Mouse (Mus musculus): ENCODE results near the gene Hand2.

Gene Hand2

GRCm38 (mm10) chr8:57324671-57325070 is 3.9 kb downstream of the Hand2 start:
- no peak for DNase-seq (ENCODE audit: low spot score in 2 of 2)

GRCm38 (mm10) chr8:57325111-57325891 is 4.5 kb downstream of the Hand2 start:
- DNase-seq (ENCODE audit: low spot score in 2 of 2), result no peak

- no peak for DNase-seq (ENCODE audit: low spot score in 2 of 2)
Observed at GRCm38 (mm10) chr8:57326091-57327065, 5.6 kb downstream of the Hand2 start.

GRCm38 (mm10) chr8:57327281-57328160 is 6.7 kb downstream of the Hand2 start:
- DNase-seq (ENCODE audit: low spot score in 2 of 2), result no peak

GRCm38 (mm10) chr8:57328161-57328920 is 7.6 kb downstream of the Hand2 start:
- no peak for DNase-seq (ENCODE audit: low spot score in 2 of 2)

- no peak for DNase-seq (ENCODE audit: low spot score in 2 of 2)
Observed at GRCm38 (mm10) chr8:57328931-57329341, 8.2 kb downstream of the Hand2 start.

- DNase-seq (ENCODE audit: low spot score in 2 of 2), result no peak
Observed at GRCm38 (mm10) chr8:57330106-57330505, 9.3 kb downstream of the Hand2 start.

GRCm38 (mm10) chr8:57331727-57332630 is 11.2 kb downstream of the Hand2 start:
- no peak for DNase-seq (ENCODE audit: low spot score in 2 of 2)

GRCm38 (mm10) chr8:57332676-57333482 is 12.1 kb downstream of the Hand2 start:
- DNase-seq (ENCODE audit: low spot score in 2 of 2), result no peak

GRCm38 (mm10) chr8:57333483-57333770 is 12.6 kb downstream of the Hand2 start:
- DNase-seq (ENCODE audit: low spot score in 2 of 2), result no peak

- DNase-seq (ENCODE audit: low spot score in 2 of 2), result no peak
Observed at GRCm38 (mm10) chr8:57333795-57334551, 13.2 kb downstream of the Hand2 start.

- DNase-seq (ENCODE audit: low spot score in 2 of 2), result no peak
Observed at GRCm38 (mm10) chr8:57334714-57335113, 13.9 kb downstream of the Hand2 start.

- no peak for DNase-seq (ENCODE audit: low spot score in 2 of 2)
Observed at GRCm38 (mm10) chr8:57337271-57338030, 16.7 kb downstream of the Hand2 start.

GRCm38 (mm10) chr8:57339711-57340650 is 19.2 kb downstream of the Hand2 start:
- no peak for DNase-seq (ENCODE audit: low spot score in 2 of 2)

- DNase-seq (ENCODE audit: low spot score in 2 of 2), result no peak
Observed at GRCm38 (mm10) chr8:57340840-57341540, 20.2 kb downstream of the Hand2 start.

- DNase-seq (ENCODE audit: low spot score in 2 of 2), result no peak
Observed at GRCm38 (mm10) chr8:57341541-57341840, 20.7 kb downstream of the Hand2 start.
